Mouse (Mus musculus) liver, postnatal 0 days (tissue): ENCODE results near the gene Stat4.

Experiments used
- CTCF ChIP-seq: sonication (generic); IDR thresholded peaks from 2 replicates; pipeline ENCODE4 v1.5.1; 2016; ENCODE audit warnings: antibody characterized with exemption, low read depth
- EP300 ChIP-seq: IDR thresholded peaks from 2 replicates; pipeline ENCODE4 v1.6.1; 2016; ENCODE audit warnings: antibody characterized with exemption, low read depth, mild to moderate bottlenecking

GRCm38 (mm10) chr1:52066694-52067093 is 79.7 kb downstream of the Stat4 start:
- TF ChIP-seq EP300 (no peak), CTCF (no peak)
